Mouse (Mus musculus): Measurements from ENCODE around the gene Fgfr2. TPM values are rescaled to one million over a fixed set of nuclear protein-coding genes. Genes with fewer than 3 reads are reported as not detected.

Gene Fgfr2
- polyA plus RNA-seq, 1 experiment, result 1.7 TPM

DNA sequence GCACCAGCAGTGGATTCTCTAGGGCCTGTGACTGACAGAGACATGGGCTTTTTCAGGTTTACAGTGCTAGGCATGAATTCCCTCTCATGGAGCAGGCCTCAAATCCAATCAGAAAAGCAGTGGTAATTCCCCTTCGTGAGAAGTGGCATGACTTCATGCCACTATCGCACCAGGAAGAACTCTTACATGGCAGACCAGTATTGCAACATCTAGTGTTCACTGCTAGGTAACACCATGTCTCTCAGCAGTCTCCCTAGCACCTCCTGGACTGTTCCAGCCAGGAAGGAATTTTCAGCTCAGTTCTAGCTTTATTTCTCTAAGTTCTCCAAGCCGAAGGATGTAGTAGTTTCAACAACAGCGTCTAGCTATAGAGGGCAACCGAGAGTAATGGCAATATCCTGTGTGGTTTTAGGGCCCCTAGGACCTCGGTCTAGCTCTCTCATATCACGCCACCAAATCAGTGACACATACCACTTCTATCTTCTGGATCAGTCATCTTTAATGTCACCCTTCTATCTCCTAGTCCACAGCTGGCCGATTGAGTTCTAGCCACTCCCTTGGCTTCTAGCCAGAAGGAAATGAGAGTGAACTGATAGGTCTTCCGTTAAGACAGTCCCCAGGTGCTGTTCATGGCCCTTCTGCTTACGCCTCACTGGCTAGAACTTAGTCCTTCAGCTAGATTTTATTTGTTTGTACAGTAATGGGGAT, 720.6 kb downstream of the Fgfr2 start:
- no peaks in the 10 kb centered on the region for H3K79me3 ChIP-seq (ENCODE audit: low read depth)
- no peaks in the 10 kb centered on the region for H3K79me2 ChIP-seq (ENCODE audit: control insufficient read depth, insufficient read depth)
- no peak overlapping the region for H3ac ChIP-seq (ENCODE audit: control insufficient read depth, insufficient read length, low read depth)
- no peaks in the 10 kb centered on the region for H3K36me3 ChIP-seq (ENCODE audit: control insufficient read depth, insufficient read depth)
- TF ChIP-seq CEBPB (IDR thresholded peaks at IDR 0.05; ENCODE audit: low read depth) (no peak), USF1 (IDR thresholded peaks at IDR 0.05; ENCODE audit: low read depth) (no peak), FOSL1 (IDR thresholded peaks at IDR 0.05; ENCODE audit: insufficient read depth, low read length, poor library complexity, severe bottlenecking) (no peak), MYOG (IDR thresholded peaks at IDR 0.05; ENCODE audit: control insufficient read depth, extremely low read depth, insufficient read length) (no peak), MAX (IDR thresholded peaks at IDR 0.05) (no peak), CTCF (IDR thresholded peaks at IDR 0.05; ENCODE audit: control insufficient read depth, insufficient read depth, insufficient read length) (no peak)
- H3K4me3 ChIP-seq (ENCODE audit: insufficient read depth, poor library complexity, severe bottlenecking), result no peak overlapping the region
- no peaks in the 10 kb centered on the region for H3K27me3 ChIP-seq (ENCODE audit: control insufficient read depth, insufficient read depth, insufficient read length)

DNA sequence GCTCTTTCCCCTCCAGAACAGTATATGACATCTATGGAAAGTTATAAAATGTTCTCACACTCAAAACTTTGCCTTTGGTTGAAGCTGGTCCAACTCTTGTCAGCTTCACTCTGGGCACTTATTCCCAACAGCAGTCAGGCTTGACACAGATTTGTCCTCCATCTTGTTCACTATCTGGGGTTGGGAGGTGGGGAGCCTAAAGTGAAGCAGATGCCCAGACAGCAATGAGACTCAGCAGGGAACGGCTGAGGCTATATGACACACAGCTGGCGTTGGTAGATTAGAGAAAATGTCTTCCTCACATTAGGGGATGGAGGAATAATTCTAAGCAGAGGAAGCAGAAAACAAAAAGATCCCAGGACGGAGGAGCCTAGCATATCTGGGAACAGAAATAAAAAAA, 724.7 kb downstream of the Fgfr2 start:
- H3K79me2 ChIP-seq (ENCODE audit: control insufficient read depth, insufficient read depth), result no peaks in the 10 kb centered on the region
- no peaks in the 10 kb centered on the region for H3K27me3 ChIP-seq (ENCODE audit: control insufficient read depth, insufficient read depth, insufficient read length)
- no peaks in the 10 kb centered on the region for H3K36me3 ChIP-seq (ENCODE audit: control insufficient read depth, insufficient read depth)
- no peak overlapping the region for H3K4me3 ChIP-seq (ENCODE audit: insufficient read depth, poor library complexity, severe bottlenecking)
- H3K79me3 ChIP-seq (ENCODE audit: low read depth), result no peaks in the 10 kb centered on the region
- TF ChIP-seq MYOG (IDR thresholded peaks at IDR 0.05; ENCODE audit: control insufficient read depth, extremely low read depth, insufficient read length) (no peak), MAX (IDR thresholded peaks at IDR 0.05) (no peak), FOSL1 (IDR thresholded peaks at IDR 0.05; ENCODE audit: insufficient read depth, low read length, poor library complexity, severe bottlenecking) (no peak), CEBPB (IDR thresholded peaks at IDR 0.05; ENCODE audit: low read depth) (no peak)
- no peak overlapping the region for H3ac ChIP-seq (ENCODE audit: control insufficient read depth, insufficient read length, low read depth)

DNA sequence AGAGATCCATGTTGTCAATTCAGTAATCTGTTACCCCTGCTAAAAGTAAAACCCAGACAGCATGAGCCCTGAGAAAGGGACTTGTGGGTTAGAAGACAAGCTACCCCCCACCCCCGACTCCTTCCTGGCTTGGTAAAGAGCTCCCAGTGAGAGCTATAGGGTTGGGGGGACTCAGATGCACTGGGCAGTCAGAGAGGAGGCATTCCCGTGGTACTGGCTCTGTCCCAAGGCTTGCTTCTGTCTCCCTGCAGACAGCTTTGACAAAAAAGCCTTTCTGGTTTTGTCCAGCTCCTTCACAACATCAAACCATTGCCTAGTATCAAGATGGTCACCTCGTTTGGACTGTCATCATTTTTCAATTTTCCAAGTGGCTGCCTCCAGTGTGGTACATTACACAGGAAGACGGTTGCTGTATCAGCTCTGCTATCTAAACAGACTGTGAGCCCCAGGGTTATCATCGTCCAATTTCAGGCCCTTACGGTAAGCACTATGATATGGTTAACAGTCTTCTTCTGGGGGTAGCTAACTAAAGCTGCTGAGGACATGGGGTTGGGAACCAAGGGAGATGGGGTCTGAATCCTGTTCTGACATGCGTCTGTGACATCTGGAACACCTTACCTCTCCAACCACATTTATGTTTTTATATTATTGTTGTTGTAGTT, 726.4 kb downstream of the Fgfr2 start:
- Histone ChIP-seq H3ac (ENCODE audit: control insufficient read depth, insufficient read length, low read depth) (no peak overlapping the region), H3K4me3 (ENCODE audit: insufficient read depth, poor library complexity, severe bottlenecking) (no peak overlapping the region)

DNA sequence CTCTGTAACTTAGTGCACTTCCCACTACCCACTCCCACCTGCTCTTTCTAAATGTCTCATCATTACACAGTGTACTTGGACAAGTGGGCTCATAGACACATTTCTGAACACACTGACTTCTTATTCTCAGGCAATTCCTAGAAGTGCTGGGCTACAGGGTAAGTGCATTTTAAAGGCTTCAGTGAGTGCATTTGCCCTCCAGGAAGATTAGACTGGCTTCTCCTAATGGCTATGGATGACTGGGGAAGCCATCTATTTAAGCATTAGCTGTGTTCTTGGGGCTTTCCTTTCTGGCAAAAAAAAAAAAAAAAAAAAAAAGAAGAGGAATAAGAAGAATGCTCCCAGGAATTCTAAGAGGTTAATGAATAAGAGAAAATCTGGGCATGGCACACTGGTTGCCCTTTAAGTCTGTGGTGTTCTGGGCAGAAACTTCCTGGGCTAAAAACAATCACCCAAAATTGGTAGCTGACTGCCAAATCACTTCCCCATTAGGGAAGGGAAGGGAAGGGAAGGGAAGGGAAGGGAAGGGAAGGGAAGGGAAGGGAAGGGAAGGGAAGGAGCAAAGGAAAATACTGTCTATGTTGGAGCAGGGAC, 729.5 kb downstream of the Fgfr2 start:
- Histone ChIP-seq H3ac (ENCODE audit: control insufficient read depth, insufficient read length, low read depth) (no peak overlapping the region), H3K79me3 (ENCODE audit: low read depth) (no peaks in the 10 kb centered on the region), H3K36me3 (ENCODE audit: control insufficient read depth, insufficient read depth) (no peaks in the 10 kb centered on the region), H3K79me2 (ENCODE audit: control insufficient read depth, insufficient read depth) (no peaks in the 10 kb centered on the region), H3K27me3 (ENCODE audit: control insufficient read depth, insufficient read depth, insufficient read length) (no peaks in the 10 kb centered on the region), H3K4me3 (ENCODE audit: insufficient read depth, poor library complexity, severe bottlenecking) (no peak overlapping the region)
- TF ChIP-seq USF1 (IDR thresholded peaks at IDR 0.05; ENCODE audit: low read depth), result no peak
- no peak for TF ChIP-seq MAX (IDR thresholded peaks at IDR 0.05)
- TF ChIP-seq CTCF (IDR thresholded peaks at IDR 0.05; ENCODE audit: control insufficient read depth, insufficient read depth, insufficient read length), result no peak
- no peak for TF ChIP-seq CEBPB (IDR thresholded peaks at IDR 0.05; ENCODE audit: low read depth)
- no peak for TF ChIP-seq MYOG (IDR thresholded peaks at IDR 0.05; ENCODE audit: control insufficient read depth, extremely low read depth, insufficient read length)
- TF ChIP-seq MYOD1 (IDR thresholded peaks at IDR 0.05; ENCODE audit: control insufficient read depth, insufficient read length, low read depth), result no peak
- no peak for TF ChIP-seq FOSL1 (IDR thresholded peaks at IDR 0.05; ENCODE audit: insufficient read depth, low read length, poor library complexity, severe bottlenecking)

More for the DNA sequence above, 726.4 kb downstream of the Fgfr2 start:
- H3K27me3 ChIP-seq (ENCODE audit: control insufficient read depth, insufficient read depth, insufficient read length), result no peaks in the 10 kb centered on the region
- TF ChIP-seq USF1 (IDR thresholded peaks at IDR 0.05; ENCODE audit: low read depth) (no peak), FOSL1 (IDR thresholded peaks at IDR 0.05; ENCODE audit: insufficient read depth, low read length, poor library complexity, severe bottlenecking) (no peak), CTCF (IDR thresholded peaks at IDR 0.05; ENCODE audit: control insufficient read depth, insufficient read depth, insufficient read length) (no peak), MYOG (IDR thresholded peaks at IDR 0.05; ENCODE audit: control insufficient read depth, extremely low read depth, insufficient read length) (no peak), MAX (IDR thresholded peaks at IDR 0.05) (no peak), MYOD1 (IDR thresholded peaks at IDR 0.05; ENCODE audit: control insufficient read depth, insufficient read length, low read depth) (no peak), CEBPB (IDR thresholded peaks at IDR 0.05; ENCODE audit: low read depth) (no peak)
- no peaks in the 10 kb centered on the region for H3K79me2 ChIP-seq (ENCODE audit: control insufficient read depth, insufficient read depth)
- no peaks in the 10 kb centered on the region for H3K79me3 ChIP-seq (ENCODE audit: low read depth)
- no peaks in the 10 kb centered on the region for H3K36me3 ChIP-seq (ENCODE audit: control insufficient read depth, insufficient read depth)

DNA sequence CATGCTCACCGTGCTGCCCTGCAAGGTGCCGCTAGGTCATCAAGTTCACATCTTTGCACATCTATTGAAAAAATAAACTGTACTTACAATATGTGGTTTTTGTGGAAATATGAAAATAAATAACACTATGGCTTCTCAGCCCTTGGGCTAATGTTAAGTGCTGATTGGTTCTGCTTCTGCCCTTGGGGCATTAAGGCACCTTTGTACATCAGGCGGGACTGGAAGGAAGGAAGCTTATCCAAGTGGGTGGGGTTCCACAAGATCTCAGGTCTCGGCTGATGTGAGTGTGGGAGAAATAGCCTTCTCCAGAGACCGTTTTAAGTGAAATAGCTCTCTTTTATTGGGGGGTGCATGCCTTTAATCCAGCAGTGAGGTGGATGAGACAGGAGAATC, 730.1 kb downstream of the Fgfr2 start:
- Histone ChIP-seq H3K79me3 (ENCODE audit: low read depth) (no peaks in the 10 kb centered on the region), H3K27me3 (ENCODE audit: control insufficient read depth, insufficient read depth, insufficient read length) (no peaks in the 10 kb centered on the region), H3ac (ENCODE audit: control insufficient read depth, insufficient read length, low read depth) (no peak overlapping the region), H3K79me2 (ENCODE audit: control insufficient read depth, insufficient read depth) (no peaks in the 10 kb centered on the region), H3K4me3 (ENCODE audit: insufficient read depth, poor library complexity, severe bottlenecking) (no peak overlapping the region), H3K36me3 (ENCODE audit: control insufficient read depth, insufficient read depth) (no peaks in the 10 kb centered on the region)
- TF ChIP-seq MYOD1 (IDR thresholded peaks at IDR 0.05; ENCODE audit: control insufficient read depth, insufficient read length, low read depth) (no peak), MAX (IDR thresholded peaks at IDR 0.05) (no peak), CTCF (IDR thresholded peaks at IDR 0.05; ENCODE audit: control insufficient read depth, insufficient read depth, insufficient read length) (no peak), USF1 (IDR thresholded peaks at IDR 0.05; ENCODE audit: low read depth) (no peak), CEBPB (IDR thresholded peaks at IDR 0.05; ENCODE audit: low read depth) (no peak), FOSL1 (IDR thresholded peaks at IDR 0.05; ENCODE audit: insufficient read depth, low read length, poor library complexity, severe bottlenecking) (no peak), MYOG (IDR thresholded peaks at IDR 0.05; ENCODE audit: control insufficient read depth, extremely low read depth, insufficient read length) (no peak)
